Mouse (Mus musculus) liver, embryonic 16.5 days (tissue): ENCODE results near the gene Riox1. TPM values are rescaled to one million over a fixed set of nuclear protein-coding genes. Genes with fewer than 3 reads are reported as not detected.
"Not testable (repeated sequence)": the region's sequence is repeated elsewhere in the genome, so short reads cannot be mapped to it uniquely, and the experiment has no call there.

Experiments used
- ATAC-seq: fragments of 200-750 bp; cut with Nextera tagmentation; 2 replicates; pipeline ENCODE4 v1.8.0; 2017; ENCODE audit warnings: low read depth, mild to moderate bottlenecking, moderate number of reproducible peaks, moderate library complexity
- H3K27ac ChIP-seq: fragments of 300-500 bp; sonication (generic); 2 replicates; pipeline ENCODE4 v1.5.1; 2014; ENCODE audit warnings: mild to moderate bottlenecking, low read length
- H3K27me3 ChIP-seq: fragments of 300-500 bp; sonication (generic); 2 replicates; pipeline ENCODE4 v1.6.1; 2014; ENCODE audit warnings: low read depth, low read length, mixed read lengths; ENCODE audit not compliant: control insufficient read depth, insufficient read depth
- H3K36me3 ChIP-seq: fragments of 300-500 bp; sonication (generic); 2 replicates; pipeline ENCODE4 v1.6.1; 2014; ENCODE audit warnings: mild to moderate bottlenecking; ENCODE audit not compliant: control insufficient read depth, insufficient read depth
- H3K4me1 ChIP-seq: fragments of 300-500 bp; sonication (generic); 2 replicates; pipeline ENCODE4 v1.6.1; 2014; ENCODE audit warnings: low read depth, low read length, mixed read lengths; ENCODE audit not compliant: control insufficient read depth
- H3K4me2 ChIP-seq: fragments of 300-500 bp; sonication (generic); 2 replicates; pipeline ENCODE4 v1.6.1; 2014; ENCODE audit warnings: low read depth, low read length, mixed read lengths
- H3K4me3 ChIP-seq: fragments of 300-500 bp; sonication (generic); 2 replicates; pipeline ENCODE4 v1.5.1; 2014; ENCODE audit warnings: low read depth, mild to moderate bottlenecking, low read length
- H3K9ac ChIP-seq: fragments of 300-500 bp; sonication (generic); 2 replicates; pipeline ENCODE4 v1.6.1; 2014; ENCODE audit warnings: low read depth, low read length
- H3K9me3 ChIP-seq: fragments of 300-500 bp; sonication (generic); replicated peaks from 2 replicates; pipeline ENCODE4 v1.6.1; 2016; ENCODE audit warnings: low read length; ENCODE audit not compliant: control insufficient read depth
- WGBS: fragments of 180-500 bp; shearing (Covaris S2); extraction: QIAGEN DNeasy Blood & Tissue Kit; methylation state at CpG from one replicate; pipeline ENCODE4 v1.1.7; 2014; ENCODE audit not compliant: insufficient replicate concordance; 5-methylcytosine and 5-hydroxymethylcytosine counted together
- polyA plus RNA-seq: library from polyadenylated mRNA; unstranded; fragments of >200 nt; fragmentation: Nextera tagmentation; extraction: Ambion mirVana; gene quantifications from 2 replicates; pipeline ENCODE4 v1.2.1, GENCODE M21; 2015

Gene Riox1
- polyA plus RNA-seq, 1 experiment from 2014 or later, result 4.4 TPM

DNA sequence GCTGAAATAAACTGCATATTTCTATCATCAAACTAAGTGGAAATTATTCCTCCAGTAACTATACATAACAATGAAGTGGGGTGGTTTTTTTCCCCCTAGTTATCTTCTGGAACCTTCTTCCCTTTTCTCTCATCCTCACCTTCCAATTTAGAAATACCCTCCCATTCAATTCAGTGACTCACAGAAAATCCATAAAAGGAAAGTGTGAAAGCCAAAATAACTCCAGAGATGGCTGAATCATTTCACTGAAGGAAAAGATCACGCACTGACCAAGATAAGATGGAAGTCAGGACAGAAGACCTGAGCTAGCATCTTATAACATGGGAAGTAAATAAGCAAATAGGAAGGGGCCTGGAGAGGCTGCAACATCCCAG is 26.9 kb upstream of the Riox1 start:
- 54% methylated on average over 1 of the region's 1 CpGs for WGBS
- ATAC-seq, result no peak
- H3K27me3 ChIP-seq, result no peaks in the 10 kb centered on the region
- H3K9me3 ChIP-seq, result no peaks in the 10 kb centered on the region
- H3K27ac ChIP-seq, result no peak overlapping the region
- no peak overlapping the region for H3K9ac ChIP-seq
- no peak overlapping the region for H3K4me2 ChIP-seq
- peaks cover 23% of the 10 kb centered on the region for H3K4me1 ChIP-seq
- no peaks in the 10 kb centered on the region for H3K36me3 ChIP-seq
- no peak overlapping the region for H3K4me3 ChIP-seq

DNA sequence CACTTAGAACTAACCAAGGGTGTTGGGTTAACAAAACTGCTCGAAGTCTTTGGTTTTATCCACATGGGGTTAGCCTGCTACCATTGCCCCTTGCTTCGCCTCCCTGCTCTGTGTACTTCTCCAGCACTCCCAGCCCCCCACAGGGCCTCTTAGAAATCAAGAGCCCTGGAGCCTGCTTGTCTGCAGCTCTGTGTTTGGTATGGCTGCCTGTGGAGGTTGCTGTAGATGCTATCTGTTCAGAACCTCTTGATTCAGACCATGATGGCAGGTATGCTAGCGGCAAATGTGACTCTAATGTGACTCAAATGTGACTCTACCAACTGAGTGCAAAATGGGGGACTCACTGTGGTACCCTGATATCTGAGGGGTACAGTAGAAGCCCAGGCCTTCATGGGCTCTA is 26.1 kb upstream of the Riox1 start:
- Histone ChIP-seq H3K27me3 (no peaks in the 10 kb centered on the region), H3K4me1 (peaks cover 27% of the 10 kb centered on the region), H3K27ac (0 out of 2 replicates have a peak overlapping the region, but pooled peaks have one; percentile 19), H3K4me3 (no peak overlapping the region), H3K9me3 (no peaks in the 10 kb centered on the region), H3K36me3 (no peaks in the 10 kb centered on the region), H3K9ac (no peak overlapping the region), H3K4me2 (no peak overlapping the region)
- no peak for ATAC-seq
- 54% methylated on average over 3 of the region's 3 CpGs for WGBS

DNA sequence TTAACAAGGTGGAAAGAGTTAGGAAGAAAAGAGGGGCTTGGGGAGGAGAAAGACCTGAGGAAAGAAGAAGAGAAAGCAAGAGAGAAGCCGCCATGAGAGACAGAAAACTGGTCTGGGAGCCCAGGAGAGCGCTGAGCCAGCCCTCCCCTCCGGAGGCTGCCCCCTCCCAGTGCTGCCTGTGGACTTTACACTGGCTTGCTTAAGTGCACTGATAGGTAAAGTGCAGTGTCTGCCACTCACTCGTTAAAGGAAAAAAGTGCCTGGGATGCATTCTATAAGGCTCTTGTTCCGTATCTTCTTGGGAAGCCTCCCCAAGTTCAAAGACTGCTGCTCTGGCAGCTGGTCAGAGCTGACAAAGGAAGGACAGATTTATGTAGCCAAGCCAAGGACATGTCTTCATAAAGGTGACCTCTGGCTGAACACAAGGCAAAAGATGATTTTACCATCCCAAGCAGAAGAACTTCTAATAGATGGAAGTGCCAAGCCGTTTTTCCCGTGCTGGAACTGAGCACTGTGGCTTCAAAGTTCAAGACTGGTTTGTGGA is 25.2 kb upstream of the Riox1 start:
- Histone ChIP-seq H3K4me1 (peaks cover 23% of the 10 kb centered on the region), H3K9me3 (no peaks in the 10 kb centered on the region), H3K27ac (peak overlapping the region; percentile 41; the same call in 1 of the 2 replicates), H3K4me3 (no peak overlapping the region), H3K27me3 (no peaks in the 10 kb centered on the region), H3K9ac (no peak overlapping the region), H3K36me3 (no peaks in the 10 kb centered on the region), H3K4me2 (peak overlapping the region; percentile 19; the same call in 1 of the 2 replicates)
- no peak for ATAC-seq
- 55% methylated on average over 7 of the region's 7 CpGs for WGBS

GRCm38 (mm10) chr12:83926061-83926460 is 24.3 kb upstream of the Riox1 start:
- H3K27me3 ChIP-seq, result no peaks in the 10 kb centered on the region
- WGBS, result 56% methylated on average over 2 of the region's 2 CpGs
- no peaks in the 10 kb centered on the region for H3K36me3 ChIP-seq
- H3K9ac ChIP-seq, result no peak overlapping the region
- peaks cover 19% of the 10 kb centered on the region for H3K4me1 ChIP-seq
- H3K4me3 ChIP-seq, result no peak overlapping the region
- no peak overlapping the region for H3K4me2 ChIP-seq
- H3K9me3 ChIP-seq, result no peaks in the 10 kb centered on the region
- no peak for ATAC-seq
- no peak overlapping the region for H3K27ac ChIP-seq

DNA sequence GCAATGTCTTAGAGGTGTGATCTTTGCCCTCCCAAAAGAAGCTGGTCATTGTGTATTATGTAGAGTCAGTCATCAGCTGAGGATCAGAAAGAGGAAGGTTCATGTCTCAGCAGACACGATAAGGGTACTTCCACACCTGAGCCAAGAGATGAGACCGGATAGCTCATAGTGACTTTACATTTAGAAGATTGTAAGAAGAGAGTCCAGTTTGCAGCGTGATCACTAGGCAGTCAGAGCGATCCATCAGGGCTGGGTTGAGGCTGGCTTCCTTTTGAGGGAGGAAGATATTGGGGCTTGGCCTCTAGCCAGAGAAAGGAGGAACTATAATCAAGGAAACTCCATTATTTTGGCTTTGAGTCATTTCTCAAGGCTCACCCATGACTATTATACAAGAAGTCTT is 22.7 kb upstream of the Riox1 start:
- WGBS, result 15% methylated on average over 4 of the region's 4 CpGs
- no peak overlapping the region for H3K9ac ChIP-seq

DNA sequence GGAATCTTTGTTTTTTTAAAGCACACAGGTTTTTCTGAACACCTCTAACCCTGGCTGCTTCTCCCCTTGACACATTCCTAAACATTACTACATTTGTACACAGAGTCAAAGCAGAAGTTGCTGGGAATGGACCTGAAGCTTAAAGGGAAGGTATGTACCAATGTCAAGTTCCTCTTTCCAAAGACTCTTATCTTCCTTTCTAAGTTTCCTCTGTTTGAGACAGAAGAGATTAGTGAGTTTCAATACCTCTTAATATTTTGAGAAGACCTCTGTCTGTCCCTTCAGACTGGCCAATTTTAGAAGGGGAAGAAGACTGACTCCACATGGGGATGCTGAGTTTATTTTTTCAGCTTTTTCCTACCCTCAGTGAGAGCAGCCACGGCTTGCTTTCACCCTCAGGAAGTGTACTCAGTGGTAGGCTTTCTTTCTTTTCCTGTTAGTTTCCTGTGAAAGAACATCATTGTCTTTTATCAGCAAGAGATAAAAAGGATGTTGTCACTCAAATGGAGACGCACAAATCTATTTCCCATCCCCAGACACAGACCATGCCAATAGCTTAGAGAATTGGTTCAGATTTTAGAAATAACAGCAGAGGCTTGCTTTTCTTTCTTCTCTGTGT is 21.1 kb upstream of the Riox1 start:
- no peaks in the 10 kb centered on the region for H3K36me3 ChIP-seq
- no peak overlapping the region for H3K27ac ChIP-seq
- no peaks in the 10 kb centered on the region for H3K27me3 ChIP-seq
- peaks cover 6% of the 10 kb centered on the region for H3K4me1 ChIP-seq
- 0 out of 2 replicates have a peak, but pooled peaks have one; percentile 19 for ATAC-seq
- H3K4me2 ChIP-seq, result no peak overlapping the region
- WGBS, result 6% methylated on average over 2 of the region's 2 CpGs
- no peaks in the 10 kb centered on the region for H3K9me3 ChIP-seq
- H3K4me3 ChIP-seq, result no peak overlapping the region
- no peak overlapping the region for H3K9ac ChIP-seq

More for the DNA sequence above, 22.7 kb upstream of the Riox1 start:
- peaks cover 15% of the 10 kb centered on the region for H3K4me1 ChIP-seq
- ATAC-seq, result no peak
- H3K9me3 ChIP-seq, result no peaks in the 10 kb centered on the region
- no peak overlapping the region for H3K27ac ChIP-seq
- H3K36me3 ChIP-seq, result no peaks in the 10 kb centered on the region
- H3K4me2 ChIP-seq, result no peak overlapping the region
- H3K4me3 ChIP-seq, result no peak overlapping the region
- no peaks in the 10 kb centered on the region for H3K27me3 ChIP-seq

DNA sequence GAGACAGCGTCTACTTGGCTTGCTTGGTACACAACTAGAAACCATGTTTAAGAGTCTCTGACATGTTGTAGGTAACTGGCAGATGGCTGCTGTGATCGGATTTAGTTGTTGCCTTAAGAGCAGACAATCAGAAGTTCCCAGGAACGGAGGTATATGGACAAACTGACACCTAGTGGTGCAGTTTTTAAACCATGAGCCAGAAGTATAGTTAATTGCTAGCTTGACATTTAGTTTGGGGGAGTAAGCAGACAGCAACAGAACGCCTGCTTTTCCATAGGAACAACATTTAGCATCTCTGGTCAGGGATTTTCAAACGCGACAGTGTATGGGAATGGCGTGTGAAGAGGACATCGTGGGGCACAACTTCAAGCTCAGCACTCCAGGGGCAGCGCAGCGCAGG is 12.8 kb upstream of the Riox1 start:
- Histone ChIP-seq H3K4me2 (no peak overlapping the region), H3K4me1 (peaks cover 7% of the 10 kb centered on the region; the same call in 1 of the 2 replicates), H3K9me3 (no peaks in the 10 kb centered on the region), H3K36me3 (no peaks in the 10 kb centered on the region), H3K4me3 (no peak overlapping the region), H3K27ac (no peak overlapping the region), H3K27me3 (no peaks in the 10 kb centered on the region), H3K9ac (no peak overlapping the region)
- 57% methylated on average over 10 of the region's 10 CpGs for WGBS
- no peak for ATAC-seq

- not testable (repeated sequence) for H3K27me3 ChIP-seq, H3K9ac ChIP-seq, ATAC-seq, H3K27ac ChIP-seq, H3K4me3 ChIP-seq, H3K4me2 ChIP-seq, H3K4me1 ChIP-seq, H3K36me3 ChIP-seq, H3K9me3 ChIP-seq
- WGBS, result 34% methylated on average over 1 of the region's 1 CpGs
These were observed 11.8 kb upstream of the Riox1 start for GRCm38 (mm10) chr12:83938592-83938991.

DNA sequence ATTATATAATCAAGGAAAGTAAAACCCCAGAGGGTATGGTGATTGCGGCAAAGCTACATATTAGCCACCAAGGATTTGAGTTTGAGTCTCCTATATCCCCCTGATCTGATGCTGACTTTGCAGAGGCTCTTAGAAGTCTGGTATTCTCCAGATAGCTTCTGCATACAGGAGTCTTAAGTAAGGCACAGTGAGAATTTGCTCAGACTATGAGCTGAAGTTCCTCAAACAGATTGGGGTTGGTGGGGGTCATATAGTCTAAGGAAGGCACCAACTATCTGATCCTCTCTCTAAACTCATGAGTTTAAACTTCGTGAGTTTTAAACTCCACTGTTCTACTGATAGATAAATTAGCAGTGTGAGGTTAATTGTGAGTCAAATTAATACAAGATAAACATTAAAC is 11.1 kb upstream of the Riox1 start:
- Histone ChIP-seq H3K4me1 (peaks cover 7% of the 10 kb centered on the region; the same call in 1 of the 2 replicates), H3K4me2 (no peak overlapping the region), H3K36me3 (no peaks in the 10 kb centered on the region), H3K9me3 (no peaks in the 10 kb centered on the region), H3K9ac (no peak overlapping the region), H3K27ac (no peak overlapping the region), H3K4me3 (no peak overlapping the region), H3K27me3 (no peaks in the 10 kb centered on the region)
- ATAC-seq, result no peak
- 56% methylated on average over 2 of the region's 2 CpGs for WGBS
